ENCODE assay signal across 21 mouse cellular contexts in genomic region chr9:42219001-42219660, GRCm38 (mm10). TPM values are rescaled to one million over a fixed set of nuclear protein-coding genes. Genes with fewer than 3 reads are reported as not detected.
DNase-seq lines count a peak whose midpoint lies in the region; ATAC-seq and TF ChIP-seq lines count a peak whose summit lies in the region.
"Had no signal": no experiment of that assay in that cellular context is flagged by ENCODE, and none has a peak within 500 bp of the region (broad histone marks: within the 10 kb centered on the region; RNA-seq: fewer than 3 reads in every experiment).

No protein-coding gene starts in this region.

- H3K4me1 ChIP-seq in kidney, postnatal 0 days (replicated peaks; ENCODE audit: insufficient read depth, low read length), result peaks cover 12% of the 10 kb centered on the region; the same call in 1 of the 2 replicates
- peaks cover 21% of the 10 kb centered on the region for H3K4me1 ChIP-seq in neural tube, embryonic 13.5 days (replicated peaks)
- H3K4me1 ChIP-seq: heart, embryonic 12.5 days; liver, embryonic 13.5 days; midbrain, embryonic 13.5 days had no signal

- intact Hi-C loops in gastrocnemius, adult 2 months (cut with DNase I), result no loop called here

- no peaks in the 10 kb centered on the region for H3K9me3 ChIP-seq in kidney, postnatal 0 days (replicated peaks; ENCODE audit: low read length)
- 0 out of 2 replicates have a peak, but pooled peaks cover 2% of the 10 kb centered on the region for H3K9me3 ChIP-seq in neural tube, embryonic 13.5 days
- H3K9me3 ChIP-seq: forebrain, embryonic 15.5 days; limb, embryonic 13.5 days; liver, embryonic 13.5 days; midbrain, embryonic 13.5 days had no signal

- no peak overlapping the region for H3K9ac ChIP-seq in kidney, postnatal 0 days (ENCODE audit: low read depth, low read length)
- H3K9ac ChIP-seq in neural tube, embryonic 13.5 days, result no peak overlapping the region
- H3K9ac ChIP-seq: forebrain, embryonic 15.5 days; heart, embryonic 12.5 days; limb, embryonic 13.5 days; liver, embryonic 13.5 days; midbrain, embryonic 13.5 days had no signal

- peak overlapping the region; percentile 77 for H3K27ac ChIP-seq in gastrocnemius, adult 2 months
- no peak overlapping the region for H3K27ac ChIP-seq in kidney, postnatal 0 days
- H3K27ac ChIP-seq in neural tube, embryonic 13.5 days (replicated peaks), result peak overlapping the region; percentile 57
- H3K27ac ChIP-seq: forebrain, embryonic 15.5 days; limb, embryonic 13.5 days; liver, embryonic 13.5 days; midbrain, embryonic 13.5 days had no signal

- no peak for TF ChIP-seq CTCF in gastrocnemius, adult 2 months (IDR thresholded peaks at IDR 0.05)
- TF ChIP-seq CTCF in kidney, postnatal 0 days (IDR thresholded peaks at IDR 0.05; ENCODE audit: low read depth), result 0 out of 2 replicates have a peak, but pooled peaks have one; percentile 4

- no peak; the same call in 1 of the 2 replicates for ATAC-seq in kidney, postnatal 0 days (replicated peaks; ENCODE audit: low FRiP score, low read depth)
- peak; percentile 48; the same call in 1 of the 2 replicates for ATAC-seq in neural tube, embryonic 13.5 days (ENCODE audit: low read depth)
- ATAC-seq: activated CD4-positive, CD25-positive, alpha-beta regulatory T cell, adult 4 months; CD4-positive, CD25-positive, alpha-beta regulatory T cell, adult 4 months; forebrain, embryonic 15.5 days; midbrain, embryonic 13.5 days had no signal

- WGBS in kidney, postnatal 0 days, result 18% methylated on average over 12 of the region's 12 CpGs
- 30% methylated on average over 12 of the region's 12 CpGs for WGBS in neural tube, embryonic 13.5 days

- no peaks in the 10 kb centered on the region for H3K27me3 ChIP-seq in kidney, postnatal 0 days (ENCODE audit: insufficient read depth, low read length)
- no peaks in the 10 kb centered on the region for H3K27me3 ChIP-seq in neural tube, embryonic 13.5 days
- H3K27me3 ChIP-seq: forebrain, embryonic 15.5 days; heart, embryonic 12.5 days; liver, embryonic 13.5 days; midbrain, embryonic 13.5 days had no signal

- no peak for DNase-seq in gastrocnemius, adult 2 months
- DNase-seq in gastrocnemius, postnatal 25 days, result no peak
- peak; percentile 40 for DNase-seq in kidney, postnatal 0 days (ENCODE audit: low spot score)
- no peak for DNase-seq in kidney, adult 18-20 months
- no peak for DNase-seq in neural tube, embryonic 10.5 days (ENCODE audit: extremely low spot score, low spot score)
- peak; percentile 14 for DNase-seq in skeletal muscle tissue, adult 2 months (ENCODE audit: low read depth, low spot score)
- DNase-seq in testis, postnatal 14 days (ENCODE audit: low spot score), result no peak
- DNase-seq: adrenal gland, postnatal 10 days; cerebellum, adult 18-20 months; cerebellum, postnatal 25 days; embryo, embryonic 11 days; heart, postnatal 14 days; layer of hippocampus, adult 9-11 months; liver, embryonic 13.5 days had no signal

- H3K4me3 ChIP-seq in gastrocnemius, adult 2 months, result peak overlapping the region; percentile 34; the same call in 1 of the 2 replicates
- H3K4me3 ChIP-seq in kidney, postnatal 0 days (replicated peaks; ENCODE audit: low read depth, low read length), result no peak overlapping the region
- H3K4me3 ChIP-seq in neural tube, embryonic 13.5 days, result no peak overlapping the region
- H3K4me3 ChIP-seq: forebrain, embryonic 15.5 days; heart, embryonic 12.5 days; limb, embryonic 13.5 days; liver, embryonic 13.5 days; midbrain, embryonic 13.5 days had no signal

- no peaks in the 10 kb centered on the region for H3K36me3 ChIP-seq in kidney, postnatal 0 days (ENCODE audit: insufficient read depth, low read length)
- H3K36me3 ChIP-seq in neural tube, embryonic 13.5 days, result no peaks in the 10 kb centered on the region
- H3K36me3 ChIP-seq: forebrain, embryonic 15.5 days; heart, embryonic 12.5 days; limb, embryonic 13.5 days; liver, embryonic 13.5 days; midbrain, embryonic 13.5 days had no signal

- no peak overlapping the region for H3K4me2 ChIP-seq in kidney, postnatal 0 days (ENCODE audit: low read length)
- H3K4me2 ChIP-seq in neural tube, embryonic 13.5 days, result no peak overlapping the region
- H3K4me2 ChIP-seq: forebrain, embryonic 15.5 days; heart, embryonic 12.5 days; limb, embryonic 13.5 days; liver, embryonic 13.5 days; midbrain, embryonic 13.5 days had no signal

RNA-seq across cellular contexts. Expression of gene Sc5d, which starts 44.9 kb away (rescaled TPM):
- total RNA-seq in gastrocnemius, adult 2 months (2021), result 10 to 100 TPM; 21.0 to 22.9 TPM
- total RNA-seq in gastrocnemius, postnatal 25 days (2021), result 10 to 100 TPM; 16.4 to 18.1 TPM
- 36.0 and 40.8 TPM in 2 replicates for polyA plus RNA-seq in kidney, postnatal 0 days (2015; fragmentation: Nextera tagmentation; extraction: Ambion mirVana)
- 59.0 and 64.9 TPM in 2 replicates for polyA plus RNA-seq in neural tube, embryonic 13.5 days (2015; fragmentation: Nextera tagmentation; extraction: Ambion mirVana)

Comparison
In these comparisons a context has a peak if more than half of its experiments do, and no peak if none do; other contexts are left out.
1. DNase-seq: peak in kidney, postnatal 0 days (single experiment) and skeletal muscle tissue, adult 2 months (single experiment); none in gastrocnemius, adult 2 months (single experiment), gastrocnemius, postnatal 25 days (single experiment), kidney, adult 18-20 months (single experiment), neural tube, embryonic 10.5 days (single experiment) and testis, postnatal 14 days (single experiment).